Mouse (Mus musculus) heart, postnatal 10 days (tissue): ENCODE results near the gene Gm37240. TPM values are rescaled to one million over a fixed set of nuclear protein-coding genes. Genes with fewer than 3 reads are reported as not detected.

Experiments
- DNase-seq, 2 experiments: peaks; one replicate each; pipeline ENCODE4 v3.0.0; 2021
- intact Hi-C: fragments of 180-260 bp; cut with DNase I; formaldehyde crosslinking; loops from one replicate; pipeline ENCODE4 v1.15.1; 2025
- total RNA-seq, 2 experiments: library from RNA; stranded (reverse); gene quantifications; 2 replicates each; pipeline ENCODE4 v1.2.3; 2021

The Gm37240 gene
- total RNA-seq, 2 experiments from 2014 or later: 21.2 to 37.3 TPM

DNA sequence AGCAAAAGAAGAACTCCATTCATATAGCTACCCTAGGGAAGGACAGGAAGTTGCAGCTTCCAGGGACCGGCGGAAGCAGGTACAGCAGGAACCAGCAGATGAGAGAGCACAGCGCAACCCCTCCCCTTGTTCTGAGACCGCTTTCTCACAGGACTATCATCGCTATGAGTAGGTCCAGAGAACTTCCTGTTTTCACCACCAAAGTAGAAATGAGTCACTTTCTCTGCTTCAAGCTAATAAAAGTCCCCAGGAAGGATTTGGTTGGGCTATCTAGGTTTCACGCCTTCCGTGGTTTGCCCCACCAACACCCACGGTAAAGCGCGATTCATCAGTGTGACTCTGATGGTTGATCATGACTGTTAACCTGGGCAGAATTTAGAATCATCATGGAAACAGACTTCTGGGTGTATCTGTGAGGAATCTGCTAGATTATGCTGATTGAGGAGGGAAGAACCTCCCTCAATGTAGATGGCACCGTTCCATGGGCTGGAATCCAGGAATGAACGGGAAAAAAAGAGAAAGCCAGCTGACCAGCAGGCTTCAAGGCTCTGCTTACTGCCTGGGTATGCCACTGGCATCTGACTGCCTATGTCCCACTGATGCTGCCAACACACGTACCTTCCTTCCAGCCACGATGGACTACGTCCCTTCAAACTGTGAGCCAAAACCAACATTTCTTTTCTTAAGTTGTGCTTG lies 1172.1 kb downstream of the Gm37240 start:
- intact Hi-C loops: no loop called here
- DNase-seq: no peak

DNA sequence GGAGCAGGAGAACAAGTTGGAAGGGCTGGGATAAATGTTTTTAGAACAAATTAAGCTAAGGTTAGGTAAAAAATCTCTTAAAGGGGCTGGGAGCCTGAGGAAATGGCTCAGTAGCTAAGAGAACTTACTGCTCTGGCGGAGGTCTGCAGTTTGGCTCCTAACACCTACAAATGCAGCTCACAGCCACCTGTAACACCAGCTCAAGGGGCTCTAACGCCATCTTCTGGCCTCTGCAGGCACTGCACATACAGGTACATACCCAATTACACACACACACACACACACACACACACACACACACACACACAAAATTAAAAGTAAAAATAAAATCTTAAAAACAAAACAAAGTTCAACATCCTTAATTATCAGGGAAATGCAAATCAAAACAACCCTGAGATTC lies 1174.4 kb downstream of the Gm37240 start:
- intact Hi-C loops: no loop called here
- no peak for DNase-seq

DNA sequence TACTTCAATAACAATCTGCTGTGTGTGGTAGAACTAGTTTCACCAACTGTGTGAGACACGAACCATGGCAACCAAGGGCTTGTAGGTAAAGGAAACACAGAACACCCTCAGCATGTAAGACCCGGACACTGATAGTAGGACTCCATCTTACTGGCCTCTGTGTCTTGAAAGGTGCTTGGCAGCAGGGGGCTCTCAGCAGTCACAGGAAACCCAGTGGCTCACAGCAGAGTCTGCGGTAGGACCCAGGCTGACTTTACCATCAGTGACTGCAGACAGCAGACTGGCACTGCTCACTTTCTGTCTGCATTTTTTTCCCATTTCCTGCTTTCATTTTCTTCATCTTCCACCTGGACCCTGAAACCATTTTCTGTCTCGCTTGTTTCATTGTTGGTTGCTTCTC lies 1176.6 kb downstream of the Gm37240 start:
- intact Hi-C loops: no loop called here
- no peak for DNase-seq

DNA sequence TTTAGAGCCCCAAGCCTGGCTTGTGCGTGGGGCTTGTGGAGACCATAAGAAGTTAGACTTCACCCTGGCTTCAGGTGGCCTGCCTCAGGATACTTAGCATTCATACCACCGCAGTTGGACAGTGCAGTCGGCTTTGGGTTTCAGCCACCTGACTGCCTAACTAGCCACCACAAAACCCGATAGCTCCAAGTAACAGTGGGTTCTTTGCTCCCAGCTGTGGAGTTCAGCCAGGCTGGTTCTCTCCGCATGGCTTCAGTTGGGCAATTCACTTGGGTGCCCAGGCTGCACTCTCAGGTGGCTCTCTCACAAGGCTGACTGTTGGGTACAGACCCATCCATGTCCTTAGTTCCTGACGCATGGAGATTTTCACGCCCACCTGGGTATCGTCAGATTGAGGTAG lies 1177.4 kb downstream of the Gm37240 start:
- intact Hi-C loops: no loop called here
- no peak for DNase-seq

DNA sequence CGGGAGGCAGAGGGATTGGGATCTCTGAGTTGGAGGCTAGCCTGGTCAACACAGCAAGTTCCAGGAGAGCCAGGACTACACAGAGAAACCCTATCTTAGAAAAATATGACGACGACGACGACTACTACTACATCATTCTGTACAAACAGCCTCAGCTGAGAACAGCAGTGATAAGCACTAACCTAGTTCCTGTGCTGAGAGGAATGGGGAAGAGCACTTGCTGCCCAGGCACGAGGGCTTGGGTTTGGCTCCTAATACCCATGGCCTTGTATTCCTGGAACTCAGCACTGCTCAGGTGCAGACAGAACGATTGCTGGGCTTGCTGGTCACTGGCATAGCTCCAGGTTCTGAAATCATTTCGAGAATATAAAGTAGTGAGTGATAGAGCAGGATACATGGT lies 1178.2 kb downstream of the Gm37240 start:
- intact Hi-C loops: no loop called here
- DNase-seq: no peak

DNA sequence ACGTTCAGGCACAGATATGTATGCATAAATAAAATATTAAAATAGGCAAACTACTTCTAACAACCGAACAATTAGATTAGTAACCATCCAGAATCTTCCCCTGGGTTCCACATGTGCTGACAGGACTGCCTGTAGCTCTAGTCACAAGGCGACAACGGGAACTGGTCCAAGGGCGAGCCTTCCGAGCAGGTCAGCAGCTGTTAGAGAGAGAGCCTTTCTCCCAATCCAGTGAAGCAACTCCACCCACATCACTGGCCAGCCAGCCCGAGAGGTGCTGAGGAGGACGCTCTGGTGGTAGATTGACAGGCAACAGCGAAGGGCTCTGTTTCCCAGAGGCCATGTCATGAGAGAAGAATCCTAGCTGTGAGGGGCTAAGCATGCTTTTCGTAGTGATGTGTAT lies 1178.8 kb downstream of the Gm37240 start:
- peak; percentile 76 to 77 for DNase-seq
- intact Hi-C loops: no loop called here

DNA sequence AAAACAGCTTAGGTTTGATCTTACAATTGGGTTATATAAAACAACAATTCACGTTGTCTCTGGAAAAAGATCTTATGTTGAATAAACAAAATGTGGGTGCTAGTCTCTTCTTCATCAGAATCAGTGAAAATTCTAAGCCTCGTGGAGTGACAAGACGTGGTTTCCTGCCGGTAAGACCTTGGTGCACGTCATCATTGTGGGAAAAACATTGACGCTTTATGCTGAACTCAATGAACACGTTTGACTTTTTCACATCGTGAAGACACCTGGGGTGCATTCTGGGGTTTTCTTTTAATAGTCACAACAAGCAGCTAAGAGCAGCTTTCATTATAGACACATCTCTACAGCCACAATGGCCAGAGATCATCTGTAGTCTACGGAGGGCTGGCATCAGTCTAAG lies 1182.1 kb downstream of the Gm37240 start:
- DNase-seq: no peak
- intact Hi-C loops: no loop called here

DNA sequence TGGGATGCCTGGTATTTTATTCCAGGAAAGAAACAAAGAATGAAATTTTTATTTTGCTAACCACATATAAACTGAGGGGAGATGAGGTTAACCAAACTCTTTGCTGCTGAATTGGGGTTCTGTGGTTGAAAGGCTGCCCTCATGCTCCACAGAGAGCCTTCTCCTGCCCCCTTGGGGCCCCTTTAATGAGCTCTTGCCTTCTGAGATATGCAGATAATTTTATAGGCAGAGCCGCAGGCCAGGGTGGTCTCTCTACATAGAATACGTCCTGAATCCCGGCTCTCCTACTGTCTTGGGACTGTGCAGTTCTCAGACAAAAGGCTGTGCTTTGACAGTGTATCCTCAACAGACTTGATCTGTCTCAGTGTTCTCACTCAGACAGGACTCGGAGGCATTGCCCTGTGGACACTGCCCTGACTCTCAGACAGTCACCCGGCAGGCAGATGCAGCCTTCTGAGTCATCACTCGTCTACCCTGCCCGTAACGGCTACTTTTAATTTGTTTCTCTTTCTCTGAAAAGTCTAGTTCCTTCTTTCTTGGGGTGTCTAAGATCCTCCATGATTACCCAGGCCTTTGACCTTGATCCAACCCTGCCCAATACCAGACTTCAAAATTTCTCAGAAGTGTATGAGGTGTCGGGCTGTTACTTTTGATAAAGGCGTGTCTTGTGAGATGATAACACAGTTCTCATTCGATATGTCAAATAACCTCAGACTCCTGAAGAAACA lies 1184.1 kb downstream of the Gm37240 start:
- no peak for DNase-seq
- intact Hi-C loops: no loop called here

DNA sequence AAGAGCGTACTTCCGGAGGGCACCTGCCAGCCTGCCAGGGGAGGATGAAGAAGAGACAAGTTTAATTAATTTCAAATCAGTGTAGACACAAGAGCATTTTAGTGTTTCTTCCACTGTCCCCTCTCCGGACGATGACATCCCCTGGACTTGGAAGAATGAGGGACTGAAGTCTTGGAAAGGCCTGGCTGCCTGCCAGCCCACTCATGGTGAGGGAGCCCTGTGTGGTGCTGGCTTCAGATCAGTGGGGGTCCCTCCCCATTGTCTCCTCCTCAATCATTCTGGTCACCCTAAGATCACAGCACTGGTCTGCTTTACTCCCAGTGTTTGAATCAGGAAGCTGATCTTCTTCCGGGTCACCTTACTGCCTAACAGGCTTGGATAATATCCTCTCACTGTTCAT lies 1185.4 kb downstream of the Gm37240 start:
- DNase-seq: no peak

DNA sequence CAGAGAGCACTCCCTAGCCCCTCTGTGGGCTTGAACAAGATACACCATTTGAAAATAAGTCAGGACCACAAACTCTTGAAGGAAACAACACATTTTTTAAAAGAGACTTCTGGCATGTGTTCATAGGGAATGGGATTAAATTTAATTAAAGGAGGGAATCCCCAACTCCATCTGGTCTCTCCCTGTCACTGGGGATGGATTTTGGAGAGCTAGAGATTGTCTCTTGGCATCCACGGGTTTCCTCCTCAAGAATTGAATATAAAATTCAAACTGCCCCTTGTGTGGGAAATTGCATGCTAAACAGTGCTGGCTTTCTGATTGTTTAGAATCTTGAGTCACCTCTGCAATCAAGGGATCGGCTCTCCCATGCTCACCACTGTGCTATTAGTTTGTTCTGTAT lies 1185.8 kb downstream of the Gm37240 start:
- intact Hi-C loops: no loop called here
- no peak for DNase-seq

More for the DNA sequence above, 1185.4 kb downstream of the Gm37240 start:
- intact Hi-C loops: no loop called here

DNA sequence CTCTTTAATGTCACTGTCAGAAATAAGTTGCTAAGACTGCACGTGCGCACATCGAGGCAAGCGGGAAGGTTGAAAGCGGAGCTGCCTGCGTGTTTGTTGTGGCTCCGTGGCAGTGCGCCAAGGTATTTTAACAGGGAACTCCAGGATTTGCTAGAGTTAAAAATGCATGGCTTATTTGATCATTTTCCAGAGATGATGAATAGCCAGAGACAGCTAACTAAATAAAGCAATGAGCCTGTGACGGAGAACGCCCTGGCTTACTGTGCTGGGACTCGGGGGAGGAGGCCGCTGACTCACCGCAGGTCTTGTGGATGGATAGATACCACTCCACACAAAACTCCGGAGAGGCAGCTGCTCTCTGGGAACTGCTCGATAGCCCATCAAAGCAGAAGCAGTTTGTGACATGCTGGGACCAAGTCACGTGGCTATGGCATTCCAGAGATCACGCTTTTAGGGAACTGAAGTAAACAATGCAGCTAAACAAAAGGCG lies 1190.8 kb downstream of the Gm37240 start:
- intact Hi-C loops: loop anchor here (5.0 to 10.0 kb wide), 2 partner anchors 191 to 1438 kb away; no protein-coding TSS in a partner anchor
- peak; percentile 24 to 41 for DNase-seq

DNA sequence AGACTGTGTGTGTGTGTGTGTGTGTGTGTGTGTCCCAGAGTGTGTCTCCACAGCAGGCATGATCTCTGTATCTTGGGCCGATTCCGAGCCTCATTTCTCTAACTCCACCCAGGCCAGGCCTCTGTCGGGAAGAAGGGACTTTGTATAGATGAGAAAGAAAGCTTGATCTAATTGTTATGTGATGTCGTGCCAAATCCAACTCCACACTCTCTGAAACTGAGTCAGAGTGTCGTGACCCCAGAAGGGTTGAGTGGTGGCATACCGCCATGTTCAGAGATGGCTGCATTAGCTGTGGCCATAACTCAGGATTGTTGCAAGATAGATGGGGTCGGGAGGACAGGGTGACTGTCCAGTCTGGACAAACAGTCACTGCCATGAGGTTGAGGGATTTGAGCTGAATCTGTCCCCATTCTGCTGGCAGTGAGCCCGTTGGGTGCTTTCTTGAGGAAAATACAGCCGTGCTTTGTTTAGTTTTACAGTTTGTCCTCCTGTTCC lies 1191.4 kb downstream of the Gm37240 start:
- intact Hi-C loops: loop anchor here (5.0 to 10.0 kb wide), 2 partner anchors 191 to 1439 kb away; no protein-coding TSS in a partner anchor
- DNase-seq: peak; percentile 16 to 36

DNA sequence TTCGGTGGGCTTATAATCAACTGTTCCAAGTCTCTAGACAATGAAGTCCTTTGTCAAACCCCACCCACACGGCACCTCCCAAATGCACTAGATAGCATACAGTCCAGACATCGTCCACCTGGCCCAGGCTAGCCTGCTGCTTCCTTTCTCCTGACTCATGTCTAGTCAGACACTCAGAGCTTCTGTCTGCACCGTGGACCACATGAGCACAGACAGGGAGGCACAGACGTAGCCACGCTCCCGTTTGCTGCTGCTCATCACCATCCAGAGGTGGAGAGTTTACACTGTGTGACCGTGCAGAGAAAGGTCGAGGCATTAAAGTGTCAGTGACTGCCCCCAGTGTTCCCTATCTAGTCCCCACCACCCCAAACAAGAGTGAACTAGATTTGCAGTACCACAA lies 1191.9 kb downstream of the Gm37240 start:
- peak in 1 of 2 experiments; percentile 24 for DNase-seq
- intact Hi-C loops: loop anchor here (5.0 to 10.0 kb wide), 2 partner anchors 192 to 1439 kb away; no protein-coding TSS in a partner anchor

DNA sequence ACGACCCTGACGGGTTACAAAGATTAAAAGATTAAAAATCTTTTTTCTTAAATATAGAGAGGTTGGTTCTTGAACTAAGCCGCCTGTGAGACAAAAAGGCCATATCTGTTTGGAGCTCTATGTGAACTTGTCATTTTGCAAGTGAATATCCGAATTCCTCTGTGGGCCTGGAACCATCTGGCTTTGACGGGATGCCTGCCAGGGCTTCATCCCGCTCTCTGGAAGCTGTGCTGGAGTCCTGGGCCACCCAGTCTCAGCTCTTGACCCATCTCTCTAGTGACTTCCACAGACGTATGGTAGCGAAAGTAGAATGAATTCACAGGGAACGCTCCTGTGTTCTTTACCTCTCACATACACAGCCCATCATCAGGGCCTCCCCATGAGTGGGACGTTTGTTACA lies 1193.4 kb downstream of the Gm37240 start:
- intact Hi-C loops: loop anchor here (1.0 to 10.0 kb wide), 3 partner anchors 79 to 1441 kb away; no protein-coding TSS in a partner anchor
- DNase-seq: peak; percentile 31 to 46

DNA sequence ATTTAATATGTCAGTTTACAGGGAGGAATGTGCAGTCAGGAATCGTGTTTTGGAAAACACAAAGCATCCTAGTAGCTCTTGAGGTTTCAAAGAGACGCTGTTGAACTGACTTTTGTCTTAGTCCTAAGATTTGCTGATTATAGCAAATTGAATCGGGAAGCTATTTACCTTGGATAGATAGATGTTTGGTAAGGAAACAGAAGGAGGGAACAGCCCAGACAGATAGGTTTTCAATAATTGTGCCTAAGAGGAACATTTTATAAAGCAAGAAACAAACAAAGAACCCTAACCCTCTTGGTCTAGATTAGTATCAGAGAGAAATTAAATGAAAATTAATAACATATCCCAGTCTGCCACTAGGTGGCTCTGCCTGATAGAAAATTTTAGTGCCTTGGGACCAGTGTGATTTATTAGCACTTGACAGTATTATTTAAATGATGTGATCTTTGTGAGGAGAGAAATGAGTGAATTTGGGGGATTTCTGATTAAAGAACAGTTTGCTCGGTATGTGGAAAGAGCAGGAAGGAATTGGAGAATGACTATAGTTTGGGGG lies 1194.6 kb downstream of the Gm37240 start:
- peak; percentile 47 to 68 for DNase-seq
- intact Hi-C loops: loop anchor here (1.0 to 10.0 kb wide), 4 partner anchors 78 to 1442 kb away; no protein-coding TSS in a partner anchor

DNA sequence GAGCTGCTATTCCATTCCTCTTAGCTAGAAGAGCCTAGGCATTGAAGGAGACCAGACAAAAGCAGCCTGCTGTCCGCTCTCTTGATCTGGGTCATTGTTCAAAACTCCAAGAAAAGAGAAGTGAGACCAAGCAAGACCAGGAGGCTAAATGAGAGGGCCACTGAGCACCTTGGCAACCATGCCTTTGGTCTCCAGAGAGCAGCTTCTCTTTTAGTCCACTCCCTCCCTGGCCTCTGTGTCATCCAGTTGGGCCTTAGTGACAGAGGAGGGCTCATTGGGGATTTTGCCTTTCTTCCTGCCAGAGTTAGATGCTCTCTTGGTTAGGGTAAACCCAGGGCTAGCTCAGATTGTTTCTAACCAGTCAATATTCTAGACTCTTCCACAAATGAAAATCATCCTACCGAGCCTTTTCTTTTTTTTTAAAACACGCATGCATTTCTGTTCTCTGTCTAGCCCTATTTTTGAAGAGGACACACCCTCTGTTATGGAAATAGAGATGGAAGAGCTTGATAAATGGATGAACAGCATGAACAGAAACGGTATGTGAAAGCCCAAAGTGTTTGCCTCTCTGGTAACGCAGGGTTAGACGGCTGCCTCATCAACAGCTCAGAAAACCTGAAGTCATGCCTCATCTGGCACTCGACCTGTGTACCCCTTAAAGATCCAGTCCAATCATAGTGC lies 1197.1 kb downstream of the Gm37240 start:
- no peak for DNase-seq
- intact Hi-C loops: loop anchor here (10.0 kb wide), 1 partner anchor 1445 kb away; no protein-coding TSS in a partner anchor

DNA sequence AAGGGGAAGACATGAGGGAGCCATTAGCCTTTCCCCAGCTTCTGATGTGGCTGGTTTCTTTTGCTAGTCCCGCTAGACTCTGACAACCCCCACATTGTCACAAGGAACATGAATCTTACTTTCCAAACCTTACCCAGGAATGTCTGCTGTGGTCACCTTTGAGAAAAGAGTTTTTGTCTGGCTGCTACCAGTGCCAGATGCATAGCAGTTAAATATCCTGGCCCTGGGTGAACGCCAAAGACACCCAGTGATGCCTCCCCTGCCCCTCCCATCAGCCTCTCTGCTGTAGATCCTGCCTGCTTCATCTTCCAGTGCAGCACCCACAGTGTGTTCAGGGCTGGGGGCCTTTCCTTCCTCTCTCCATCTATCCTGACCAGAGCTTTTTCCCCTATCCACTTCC lies 1197.7 kb downstream of the Gm37240 start:
- no peak for DNase-seq
- intact Hi-C loops: loop anchor here (10.0 kb wide), 1 partner anchor 1445 kb away; no protein-coding TSS in a partner anchor

DNA sequence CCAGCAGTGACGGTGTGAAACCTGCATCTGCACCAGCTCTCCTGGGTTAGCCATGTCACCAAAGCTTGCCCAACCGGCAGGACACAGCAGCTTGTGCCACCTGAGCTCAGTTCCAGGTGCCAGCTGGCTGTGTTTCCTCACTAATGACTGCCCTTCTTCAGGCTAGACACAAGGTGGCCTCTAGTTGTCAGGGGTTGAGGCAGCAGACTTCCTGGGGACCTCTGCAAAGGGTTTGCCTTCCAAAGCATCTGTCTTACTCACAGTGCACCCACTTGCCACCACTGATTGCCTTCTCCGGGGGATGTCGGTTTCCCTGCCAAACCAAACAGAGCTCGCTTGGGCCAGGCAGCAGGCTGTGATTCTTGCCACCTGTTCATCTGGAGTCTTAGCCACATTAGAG lies 1199.1 kb downstream of the Gm37240 start:
- intact Hi-C loops: no loop called here
- no peak for DNase-seq

DNA sequence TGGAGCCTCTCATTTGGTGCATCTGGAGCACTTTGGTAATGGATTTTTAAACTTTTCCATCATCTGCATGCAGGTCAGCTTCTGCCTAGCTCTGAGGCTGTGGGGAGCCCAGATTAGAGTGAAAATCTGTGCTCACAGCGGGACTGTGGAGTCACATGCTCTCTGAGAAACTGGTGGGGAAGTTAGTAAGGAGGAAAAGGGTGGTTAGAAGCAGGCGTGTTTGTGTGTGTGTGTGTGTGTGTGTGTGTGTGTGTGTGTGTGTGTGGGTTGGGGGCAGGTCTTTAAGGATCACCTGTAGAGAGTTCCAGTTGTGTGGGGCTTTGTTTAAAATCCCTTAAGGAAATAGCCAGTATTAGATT lies 1199.9 kb downstream of the Gm37240 start:
- DNase-seq: no peak
- intact Hi-C loops: no loop called here

DNA sequence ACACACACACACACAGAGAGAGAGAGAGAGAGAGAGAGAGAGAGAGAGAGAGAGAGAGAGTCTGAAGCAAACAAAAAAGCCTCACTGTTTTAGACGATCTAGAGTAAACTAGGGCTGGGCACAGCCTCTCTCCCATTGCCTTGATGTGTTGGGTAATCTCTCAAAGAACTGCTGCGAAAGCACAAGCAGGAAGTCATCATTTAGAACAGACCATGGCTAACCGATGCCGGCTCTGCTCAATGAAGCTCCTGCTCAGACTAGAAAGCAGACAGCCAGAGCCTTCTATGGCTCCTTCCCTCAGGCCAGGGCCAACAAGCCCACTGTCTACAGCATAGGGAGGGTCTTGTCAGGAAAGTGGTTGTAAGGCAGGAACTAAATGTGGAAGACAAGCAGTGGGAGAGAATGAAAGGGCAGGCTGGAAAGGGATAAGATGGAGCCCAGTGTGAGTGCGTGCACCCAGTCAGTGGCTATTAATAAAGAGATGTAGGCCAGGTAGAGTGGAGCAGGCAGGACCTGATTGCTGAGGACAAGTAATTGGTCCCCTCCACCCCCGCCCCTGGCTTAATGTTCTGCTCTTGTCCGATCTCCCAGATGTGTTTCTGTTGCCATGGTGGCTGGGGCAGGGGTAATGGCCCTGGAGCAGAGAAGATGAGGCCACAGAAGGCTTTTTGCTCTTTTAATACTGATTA lies 1200.4 kb downstream of the Gm37240 start:
- intact Hi-C loops: no loop called here
- no peak for DNase-seq
